Mouse (Mus musculus) G1E (cell line): ENCODE results near the gene Serpina5.

Experiments used
- CTCF ChIP-seq: IDR thresholded peaks from 2 replicates; pipeline ENCODE4 v1.5.1; 2012; ENCODE audit warnings: low read depth, low read length, inconsistent platforms, mixed read lengths
- GATA1 ChIP-seq: IDR thresholded peaks from 2 replicates; pipeline ENCODE4 v1.6.1; 2012; ENCODE audit warnings: borderline replicate concordance, low read length, inconsistent platforms, mixed read lengths
- GATA2 ChIP-seq: IDR thresholded peaks from 2 replicates; pipeline ENCODE4 v1.6.1; 2012; ENCODE audit warnings: low read depth, low read length, inconsistent platforms, borderline replicate concordance
- POLR2AphosphoS5 ChIP-seq: IDR thresholded peaks from 2 replicates; pipeline ENCODE4 v1.6.1; 2012; ENCODE audit warnings: low read depth, low read length, inconsistent platforms; ENCODE audit not compliant: insufficient replicate concordance

- no peak for TF ChIP-seq GATA2
- no peak for TF ChIP-seq CTCF
- no peak for TF ChIP-seq POLR2AphosphoS5
- TF ChIP-seq GATA1: no peak
Measured at GRCm38 (mm10) chr12:104114921-104115579, 14.1 kb downstream of the Serpina5 start.
